Mouse (Mus musculus) thymus, adult 2 months (tissue): ENCODE measurements around the gene Nrap.

Experiments used
- CTCF ChIP-seq: fragments of 200-500 bp; IDR thresholded peaks from 2 replicates; pipeline ENCODE4 v1.5.1; 2012; ENCODE audit warnings: mild to moderate bottlenecking, control low read depth, low read length, moderate library complexity, borderline replicate concordance; ENCODE audit not compliant: control insufficient read depth, poor library complexity, insufficient read depth; ENCODE audit errors: extremely low read depth
- POLR2A ChIP-seq: fragments of 200-500 bp; IDR thresholded peaks from 2 replicates; pipeline ENCODE4 v1.6.1; 2012; ENCODE audit warnings: mild to moderate bottlenecking, low read length, control low read depth, moderate library complexity; ENCODE audit not compliant: control insufficient read depth, poor library complexity, insufficient read depth; ENCODE audit errors: extremely low read depth

DNA sequence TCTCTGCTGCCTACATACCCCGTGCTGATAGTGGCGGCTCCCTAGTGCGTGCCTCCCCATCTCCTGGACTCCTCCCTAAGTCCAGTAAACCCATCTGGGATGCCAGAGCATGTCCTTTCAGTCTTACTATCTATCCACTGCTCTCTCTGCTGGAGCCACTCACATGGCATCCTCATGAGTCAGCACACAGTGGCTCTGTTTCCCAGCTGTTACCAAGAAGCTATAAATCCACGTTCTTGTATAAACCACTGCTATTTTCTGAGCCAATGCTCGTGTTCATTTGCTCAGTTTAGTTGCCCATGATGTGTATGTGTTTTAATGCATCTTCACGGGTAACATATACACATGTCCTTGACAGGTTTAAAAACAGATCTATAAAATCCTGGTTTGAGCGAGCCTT lies 22.1 kb downstream of the Nrap start:
- TF ChIP-seq POLR2A, result no peak
- TF ChIP-seq CTCF, result no peak
